Comparison of ENCODE assay signal across 25 mouse cellular contexts in genomic region chr2:128374926-128375325, GRCm38 (mm10).
A peak's percentile ranks its signal among the peaks of the same experiment; 100 is the strongest.
DNase-seq lines count a peak whose midpoint lies in the region; ATAC-seq and TF ChIP-seq lines count a peak whose summit lies in the region.
"Had no signal": no experiment of that assay in that cellular context is flagged by ENCODE, and none has a peak within 500 bp of the region (broad histone marks: within the 10 kb centered on the region; RNA-seq: fewer than 3 reads in every experiment).

No protein-coding gene starts in this region.

- no peak for TF ChIP-seq CTCF in bone marrow macrophage, adult 2 months (IDR thresholded peaks at IDR 0.05; ENCODE audit: low read depth, low read length)
- no peak for TF ChIP-seq CTCF in stomach, postnatal 0 days (IDR thresholded peaks at IDR 0.05; ENCODE audit: low read depth)

- DNase-seq in 3T3-L1 (ENCODE audit: low read depth, low spot score) = peak; percentile 93
- peak; percentile 68 for DNase-seq in NIH3T3 (ENCODE audit: low read depth)
- DNase-seq in testis, postnatal 14 days (ENCODE audit: low spot score) = no peak
- no peak for DNase-seq in stomach, postnatal 0 days (ENCODE audit: low spot score)
- DNase-seq in embryo, embryonic 11 days = no peak
- no peak for DNase-seq in limb, embryonic 10.5 days (ENCODE audit: low spot score)
- DNase-seq: adrenal gland, adult 2 months; adrenal gland, adult 8-10 months; adrenal gland, postnatal 10 days; adrenal gland, postnatal 14 days; adrenal gland, postnatal 25 days; adrenal gland, postnatal 36 days; B cell, adult 2 months; cerebellum, adult 11 months; cerebellum, adult 11-12 months; cerebellum, adult 18-20 months; cerebellum, adult 2 months; cerebellum, adult 8-10 months had no signal

- no peaks in the 10 kb centered on the region for H3K27me3 ChIP-seq in stomach, postnatal 0 days (ENCODE audit: control insufficient read depth, insufficient read depth, low read length)
- H3K27me3 ChIP-seq in limb, embryonic 10.5 days (ENCODE audit: low read depth, poor library complexity, severe bottlenecking) = no peaks in the 10 kb centered on the region
- H3K27me3 ChIP-seq: CH12.LX, Patski had no signal

- peak overlapping the region; percentile 95 for H3K27ac ChIP-seq in bone marrow macrophage, adult 2 months (ENCODE audit: insufficient read depth, low read depth, low read length)
- peak overlapping the region; percentile 93 for H3K27ac ChIP-seq in macrophage
- no peak overlapping the region for H3K27ac ChIP-seq in stomach, postnatal 0 days (replicated peaks)
- H3K27ac ChIP-seq in limb, embryonic 10.5 days = no peak overlapping the region

- H3K9me3 ChIP-seq in stomach, postnatal 0 days (ENCODE audit: control insufficient read depth, low read length) = no peaks in the 10 kb centered on the region
- H3K9me3 ChIP-seq in limb, embryonic 10.5 days (replicated peaks) = no peaks in the 10 kb centered on the region
- H3K9me3 ChIP-seq: G1E had no signal

- H3K9ac ChIP-seq in stomach, postnatal 0 days (ENCODE audit: low read length) = no peak overlapping the region

- no peak overlapping the region for H3K4me2 ChIP-seq in stomach, postnatal 0 days (replicated peaks; ENCODE audit: low read depth)

- H3K79me2 ChIP-seq in macrophage (ENCODE audit: inconsistent target) = peaks cover 82% of the 10 kb centered on the region

- no peak for TF ChIP-seq POLR2A in bone marrow macrophage, adult 2 months (IDR thresholded peaks at IDR 0.05; ENCODE audit: borderline replicate concordance, low read depth, low read length)

- WGBS in macrophage (ENCODE audit: missing documents) = 95% methylated on average over 5 of the region's 5 CpGs
- 96% methylated on average over 5 of the region's 5 CpGs for WGBS in stomach, postnatal 0 days
- WGBS in limb, embryonic 10.5 days = 94% methylated on average over 5 of the region's 5 CpGs

- no peak for TF ChIP-seq EP300 in stomach, postnatal 0 days (optimal IDR thresholded peaks at IDR 0.05)

- H3K4me3 ChIP-seq in bone marrow macrophage, adult 2 months (ENCODE audit: insufficient read depth, low read length) = no peak overlapping the region
- no peak overlapping the region for H3K4me3 ChIP-seq in macrophage (ENCODE audit: inconsistent target)
- no peak overlapping the region for H3K4me3 ChIP-seq in stomach, postnatal 0 days (ENCODE audit: low read depth, low read length)
- no peak overlapping the region for H3K4me3 ChIP-seq in limb, embryonic 10.5 days

- H3K4me1 ChIP-seq in bone marrow macrophage, adult 2 months (ENCODE audit: control insufficient read depth, insufficient read depth, low read length) = peaks cover 55% of the 10 kb centered on the region
- no peaks in the 10 kb centered on the region for H3K4me1 ChIP-seq in stomach, postnatal 0 days (replicated peaks; ENCODE audit: control insufficient read depth, insufficient read depth)
- peaks cover 13% of the 10 kb centered on the region for H3K4me1 ChIP-seq in limb, embryonic 10.5 days

- no peak for ATAC-seq in stomach, postnatal 0 days (ENCODE audit: low FRiP score, low TSS enrichment)
- ATAC-seq: activated CD4-positive, CD25-positive, alpha-beta regulatory T cell, adult 4 months; CD4-positive, CD25-positive, alpha-beta regulatory T cell, adult 4 months; Patski had no signal

- H3K36me3 ChIP-seq in macrophage (ENCODE audit: inconsistent target) = no peaks in the 10 kb centered on the region
- H3K36me3 ChIP-seq in stomach, postnatal 0 days (ENCODE audit: control insufficient read depth, insufficient read depth, low read length) = no peaks in the 10 kb centered on the region
- H3K36me3 ChIP-seq in limb, embryonic 10.5 days = no peaks in the 10 kb centered on the region
- H3K36me3 ChIP-seq: G1E had no signal

Comparison
In these comparisons a context has a peak if more than half of its experiments do, and no peak if none do; other contexts are left out.
1. DNase-seq: peak in 3T3-L1 (single experiment) and NIH3T3 (single experiment); none in testis, postnatal 14 days (single experiment), stomach, postnatal 0 days (single experiment), embryo, embryonic 11 days (single experiment) and limb, embryonic 10.5 days (single experiment).
2. H3K27ac ChIP-seq: peak in bone marrow macrophage, adult 2 months (single experiment) and macrophage (single experiment); none in stomach, postnatal 0 days (single experiment) and limb, embryonic 10.5 days (single experiment).